Mouse (Mus musculus) MEL (cell line): ENCODE measurements at regions not wholly inside any gene's neighbourhood (a gene's known extent, or its start where the extent isn't known, plus 50 kb on each side); places are given as distances from the start of the nearest gene placed in this dataset.

Experiments used
- DNase-seq: peaks from one replicate; pipeline ENCODE4 v3.0.0; 2011; ENCODE audit warnings: low read depth, low spot score
- H3K27ac ChIP-seq: 2 replicates; pipeline ENCODE4 v1.5.1; 2012; ENCODE audit warnings: low read depth, mild to moderate bottlenecking, control low read depth, low read length, moderate library complexity; ENCODE audit not compliant: control insufficient read depth
- H3K27me3 ChIP-seq, 2 experiments: fragments of 150-350 bp in 1 of 2; sonication (generic) in 1 of 2; 2 replicates each; pipeline ENCODE4 v1.6.1; 2012; ENCODE audit warnings: low read length in 2 of 2, mild to moderate bottlenecking in 2 of 2, improper control_type of control experiment in 1 of 2, moderate library complexity in 1 of 2; ENCODE audit not compliant: insufficient read depth in 2 of 2, control insufficient read depth in 1 of 2
- H3K36me3 ChIP-seq, 2 experiments: 2 replicates each; pipeline ENCODE4 v1.6.1; 2012 to 2014; ENCODE audit warnings: low read length in 2 of 2, improper control_type of control experiment in 1 of 2, inconsistent platforms in 1 of 2, mild to moderate bottlenecking in 1 of 2; ENCODE audit not compliant: insufficient read depth in 2 of 2, control insufficient read depth in 1 of 2
- H3K4me1 ChIP-seq, 2 experiments: fragments of 150-350 bp in 1 of 2; sonication (generic) in 1 of 2; 2 replicates each; pipeline ENCODE4 v1.6.1; 2012; ENCODE audit warnings: low read length in 2 of 2, improper control_type of control experiment in 1 of 2, mild to moderate bottlenecking in 1 of 2; ENCODE audit not compliant: insufficient read depth in 2 of 2, control insufficient read depth in 1 of 2
- H3K4me3 ChIP-seq, 2 experiments: fragments of 150-350 bp in 1 of 2; sonication (generic) in 1 of 2; 2 replicates each; pipeline ENCODE4 v1.5.1; 2012; ENCODE audit warnings: low read depth in 2 of 2, low read length in 2 of 2, mild to moderate bottlenecking in 2 of 2, moderate library complexity in 2 of 2, control low read depth in 1 of 2, improper control_type of control experiment in 1 of 2; ENCODE audit not compliant: control insufficient read depth in 1 of 2, insufficient read depth in 1 of 2
- H3K79me2 ChIP-seq: 2 replicates; pipeline ENCODE4 v1.6.1; 2012; ENCODE audit warnings: mild to moderate bottlenecking, low read length, moderate library complexity; ENCODE audit not compliant: control insufficient read depth, poor library complexity, insufficient read depth
- H3K9ac ChIP-seq: 2 replicates; pipeline ENCODE4 v1.6.1; 2012; ENCODE audit warnings: low read depth, mild to moderate bottlenecking, control low read depth, low read length, moderate library complexity; ENCODE audit not compliant: control insufficient read depth, poor library complexity, severe bottlenecking
- H3K9me3 ChIP-seq: fragments of 150-350 bp; sonication (generic); replicated peaks from 2 replicates; pipeline ENCODE4 v1.6.1; 2012; ENCODE audit warnings: mild to moderate bottlenecking, low read length, improper control_type of control experiment, moderate library complexity; ENCODE audit not compliant: insufficient read depth
- BHLHE40 ChIP-seq: IDR thresholded peaks from 2 replicates; pipeline ENCODE4 v1.6.1; 2012; ENCODE audit warnings: low read depth, mild to moderate bottlenecking, inconsistent platforms, low read length, improper control_type of control experiment, borderline replicate concordance
- CHD1 ChIP-seq: IDR thresholded peaks from 2 replicates; pipeline ENCODE4 v1.6.1; 2012; ENCODE audit warnings: low read depth, mild to moderate bottlenecking, inconsistent platforms, low read length, improper control_type of control experiment
- CHD2 ChIP-seq: IDR thresholded peaks from 2 replicates; pipeline ENCODE4 v1.6.1; 2011; ENCODE audit warnings: low read length, improper control_type of control experiment
- ELF1 ChIP-seq: IDR thresholded peaks from 2 replicates; pipeline ENCODE4 v1.6.1; 2014; ENCODE audit warnings: low read depth, mild to moderate bottlenecking, inconsistent platforms, low read length, improper control_type of control experiment, moderate library complexity
- EP300 ChIP-seq, 2 experiments: IDR thresholded peaks; 2 replicates each; pipeline ENCODE4 v1.6.1; 2011; ENCODE audit warnings: improper control_type of control experiment in 2 of 2, low read length in 2 of 2, low read depth in 1 of 2, mild to moderate bottlenecking in 1 of 2
- HCFC1 ChIP-seq: IDR thresholded peaks from 2 replicates; pipeline ENCODE4 v1.6.1; 2012; ENCODE audit warnings: low read depth, mild to moderate bottlenecking, inconsistent platforms, low read length, improper control_type of control experiment, moderate library complexity
- JUND ChIP-seq: IDR thresholded peaks from 2 replicates; pipeline ENCODE4 v1.6.1; 2011; ENCODE audit warnings: low read depth, mild to moderate bottlenecking, improper control_type of control experiment, low read length
- MAFK ChIP-seq: IDR thresholded peaks from 2 replicates; pipeline ENCODE4 v1.6.1; 2011; ENCODE audit warnings: low read depth, mild to moderate bottlenecking, low read length, improper control_type of control experiment, borderline replicate concordance
- MAX ChIP-seq: IDR thresholded peaks from 2 replicates; pipeline ENCODE4 v1.6.1; 2011; ENCODE audit warnings: low read length, improper control_type of control experiment
- MXI1 ChIP-seq: IDR thresholded peaks from 2 replicates; pipeline ENCODE4 v1.6.1; 2011; ENCODE audit warnings: mild to moderate bottlenecking, low read depth, low read length, improper control_type of control experiment
- MYC ChIP-seq: IDR thresholded peaks from 2 replicates; pipeline ENCODE4 v1.6.1; 2011; ENCODE audit warnings: low read depth, mild to moderate bottlenecking, low read length, improper control_type of control experiment, moderate library complexity
- NRF1 ChIP-seq: IDR thresholded peaks from 2 replicates; pipeline ENCODE4 v1.6.1; 2014; ENCODE audit warnings: low read depth, mild to moderate bottlenecking, inconsistent platforms, low read length, improper control_type of control experiment, moderate library complexity; ENCODE audit not compliant: poor library complexity, insufficient read depth, severe bottlenecking
- POLR2AphosphoS5 ChIP-seq: IDR thresholded peaks from 2 replicates; pipeline ENCODE4 v1.6.1; 2012; ENCODE audit warnings: low read depth, borderline replicate concordance, mild to moderate bottlenecking, inconsistent platforms, low read length, moderate library complexity, mixed read lengths
- RAD21 ChIP-seq: IDR thresholded peaks from 2 replicates; pipeline ENCODE4 v1.6.1; 2011; ENCODE audit warnings: mild to moderate bottlenecking, low read depth, low read length, improper control_type of control experiment
- RCOR1 ChIP-seq: IDR thresholded peaks from 2 replicates; pipeline ENCODE4 v1.6.1; 2012; ENCODE audit warnings: low read depth, mild to moderate bottlenecking, inconsistent platforms, low read length, improper control_type of control experiment
- SIN3A ChIP-seq: IDR thresholded peaks from 2 replicates; pipeline ENCODE4 v1.6.1; 2012; ENCODE audit warnings: low read length, improper control_type of control experiment, inconsistent platforms
- SMC3 ChIP-seq: IDR thresholded peaks from 2 replicates; pipeline ENCODE4 v1.6.1; 2011; ENCODE audit warnings: low read depth, low read length, improper control_type of control experiment
- TCF12 ChIP-seq: IDR thresholded peaks from 2 replicates; pipeline ENCODE4 v1.6.1; 2014; ENCODE audit warnings: low read depth, mild to moderate bottlenecking, inconsistent platforms, low read length, improper control_type of control experiment, moderate library complexity
- USF1 ChIP-seq: IDR thresholded peaks from 2 replicates; pipeline ENCODE4 v1.6.1; 2014; ENCODE audit warnings: low read depth, mild to moderate bottlenecking, inconsistent platforms, low read length, improper control_type of control experiment, moderate library complexity
- USF2 ChIP-seq, 2 experiments: IDR thresholded peaks; 2 replicates each; pipeline ENCODE4 v1.6.1; 2011 to 2012; ENCODE audit warnings: improper control_type of control experiment in 2 of 2, low read length in 2 of 2, borderline replicate concordance in 1 of 2, inconsistent platforms in 1 of 2, low read depth in 1 of 2, mild to moderate bottlenecking in 1 of 2; ENCODE audit not compliant: insufficient read depth in 1 of 2
- ZKSCAN1 ChIP-seq: IDR thresholded peaks from 2 replicates; pipeline ENCODE4 v1.6.1; 2012; ENCODE audit warnings: low read depth, mild to moderate bottlenecking, inconsistent platforms, low read length, improper control_type of control experiment, moderate library complexity
- ZMIZ1 ChIP-seq: IDR thresholded peaks from 2 replicates; pipeline ENCODE4 v1.6.1; 2012; ENCODE audit warnings: low read depth, mild to moderate bottlenecking, inconsistent platforms, low read length, improper control_type of control experiment, moderate library complexity

DNA sequence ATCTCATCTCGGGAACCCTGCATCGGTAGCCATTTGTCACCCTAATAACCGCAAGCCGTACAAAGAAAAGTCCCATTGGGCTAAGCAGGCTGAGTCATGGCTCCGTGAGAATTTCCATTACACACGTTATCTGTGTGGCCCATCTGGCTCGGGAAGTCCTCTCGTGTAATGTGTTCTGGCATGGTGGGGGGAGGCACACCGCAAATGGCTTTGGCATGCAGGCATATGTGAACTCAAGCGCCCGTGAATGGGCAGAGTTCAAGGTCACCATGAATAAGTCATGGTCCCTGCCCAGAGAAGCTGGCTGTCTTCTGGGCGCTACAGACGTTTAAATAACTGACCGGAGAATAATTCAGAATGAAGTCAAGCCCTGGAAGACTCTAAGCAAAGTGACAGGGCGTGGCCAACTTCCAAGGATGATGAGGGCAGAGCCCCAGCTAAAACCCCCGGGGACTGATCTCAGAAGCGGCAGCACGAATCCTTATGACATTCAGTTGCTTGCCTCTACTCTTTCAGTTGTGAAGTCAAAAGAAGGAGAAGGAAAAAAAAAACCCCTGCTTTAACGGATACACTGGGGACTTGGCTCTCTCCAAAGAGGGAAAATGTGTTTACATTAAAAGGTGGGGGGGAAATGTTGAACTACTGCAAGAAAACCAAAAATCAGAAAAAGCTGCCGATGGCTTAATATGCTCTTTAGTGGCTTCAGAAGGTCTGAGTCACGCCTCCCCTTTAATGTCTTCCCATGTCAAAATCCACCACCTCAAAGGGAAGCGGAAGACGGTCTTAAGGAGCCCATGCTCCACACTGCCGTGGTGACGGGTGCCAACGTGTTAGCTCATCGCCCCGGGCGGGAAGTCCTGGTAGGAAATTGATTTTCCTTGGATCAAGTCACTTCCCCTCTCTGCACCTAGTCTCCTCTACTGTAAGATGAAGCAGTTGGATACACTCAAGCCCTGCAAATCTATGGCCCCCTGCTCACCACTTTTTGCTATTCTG, 186.1 kb downstream of the Cdc5l start:
- Histone ChIP-seq H3K4me1 (no peaks in the 10 kb centered on the region), H3K36me3 (no peaks in the 10 kb centered on the region), H3K9me3 (no peaks in the 10 kb centered on the region), H3K27me3 (no peaks in the 10 kb centered on the region), H3K79me2 (no peaks in the 10 kb centered on the region), H3K27ac (no peak overlapping the region), H3K4me3 (no peak overlapping the region), H3K9ac (no peak overlapping the region)
- DNase-seq = no peak
- TF ChIP-seq BHLHE40 = no peak
- no peak for TF ChIP-seq MXI1
- no peak for TF ChIP-seq USF1
- no peak for TF ChIP-seq ELF1
- no peak for TF ChIP-seq ZMIZ1
- TF ChIP-seq SMC3 = no peak
- TF ChIP-seq MAX = no peak
- TF ChIP-seq SIN3A = no peak
- TF ChIP-seq USF2 (IDR thresholded peaks at IDR 0.05; ENCODE audit: borderline replicate concordance in 1 of 2, insufficient read depth in 1 of 2, low read depth in 1 of 2, low read length in 2 of 2) = no peak
- no peak for TF ChIP-seq RCOR1
- no peak for TF ChIP-seq MYC

GRCm38 (mm10) chr17:45244870-45245269, 188.7 kb downstream of the Cdc5l start:
- Histone ChIP-seq H3K9me3 (no peaks in the 10 kb centered on the region), H3K36me3 (no peaks in the 10 kb centered on the region), H3K79me2 (no peaks in the 10 kb centered on the region), H3K4me1 (no peaks in the 10 kb centered on the region), H3K27ac (no peak overlapping the region), H3K9ac (no peak overlapping the region), H3K27me3 (no peaks in the 10 kb centered on the region), H3K4me3 (no peak overlapping the region)
- DNase-seq = no peak
- TF ChIP-seq TCF12 (no peak), ZMIZ1 (no peak)

- no peak overlapping the region for H3K27ac ChIP-seq
- no peak overlapping the region for H3K4me3 ChIP-seq
- H3K27me3 ChIP-seq = no peaks in the 10 kb centered on the region
- no peaks in the 10 kb centered on the region for H3K9me3 ChIP-seq
- H3K4me1 ChIP-seq = no peaks in the 10 kb centered on the region
- no peaks in the 10 kb centered on the region for H3K36me3 ChIP-seq
- H3K9ac ChIP-seq = no peak overlapping the region
- DNase-seq = no peak
- H3K79me2 ChIP-seq = no peaks in the 10 kb centered on the region
- no peak for TF ChIP-seq SMC3
- TF ChIP-seq RAD21 = no peak
- TF ChIP-seq EP300 (IDR thresholded peaks at IDR 0.05; ENCODE audit: low read depth in 1 of 2, low read length in 2 of 2) = no peak
- no peak for TF ChIP-seq NRF1
- no peak for TF ChIP-seq SIN3A
- TF ChIP-seq CHD1 = no peak
- no peak for TF ChIP-seq POLR2AphosphoS5
- TF ChIP-seq JUND = no peak
- no peak for TF ChIP-seq CHD2
- TF ChIP-seq ELF1 = no peak
- no peak for TF ChIP-seq MAX
- no peak for TF ChIP-seq TCF12
- TF ChIP-seq MAFK = no peak
- no peak for TF ChIP-seq USF2 (IDR thresholded peaks at IDR 0.05; ENCODE audit: borderline replicate concordance in 1 of 2, insufficient read depth in 1 of 2, low read depth in 1 of 2, low read length in 2 of 2)
- no peak for TF ChIP-seq ZKSCAN1
- no peak for TF ChIP-seq BHLHE40
- no peak for TF ChIP-seq HCFC1
- TF ChIP-seq MXI1 = no peak
Observed at GRCm38 (mm10) chr17:45243103-45243502, 190.4 kb downstream of the Cdc5l start.
